Mouse (Mus musculus): ENCODE measurements at regions not wholly inside any gene's neighbourhood (a gene's known extent, or its start where the extent isn't known, plus 50 kb on each side); places are given as distances from the start of the nearest gene placed in this dataset.

- H3K27me3 ChIP-seq (ENCODE audit: control insufficient read depth, insufficient read depth, low read length), result no peaks in the 10 kb centered on the region
- no peak for DNase-seq (ENCODE audit: extremely low read depth, low read depth, low spot score)
- 86% methylated on average over 3 of the region's 3 CpGs for WGBS
- no peak overlapping the region for H3K27ac ChIP-seq (replicated peaks; ENCODE audit: insufficient read depth, low read depth, low read length)
- H3K4me3 ChIP-seq (ENCODE audit: insufficient read depth, low read depth, low read length), result no peak overlapping the region
- H3K9ac ChIP-seq (ENCODE audit: low read depth, low read length), result no peak overlapping the region
- H3K4me1 ChIP-seq (ENCODE audit: control insufficient read depth, insufficient read depth, low read length), result no peaks in the 10 kb centered on the region
- H3K79me2 ChIP-seq (ENCODE audit: control insufficient read depth, insufficient read depth, low read length), result no peaks in the 10 kb centered on the region
- no peak for TF ChIP-seq CTCF (IDR thresholded peaks at IDR 0.05; ENCODE audit: low read depth, low read length)
- no peak for TF ChIP-seq POLR2A (IDR thresholded peaks at IDR 0.05; ENCODE audit: extremely low read depth, insufficient read depth, low read length)
- H3K36me3 ChIP-seq (ENCODE audit: control insufficient read depth, insufficient read depth, low read length), result no peaks in the 10 kb centered on the region
These were observed 439.4 kb upstream of the Itga1 start for GRCm38 (mm10) chr13:115541167-115541566.

GRCm38 (mm10) chr13:115535900-115536299, 434.1 kb upstream of the Itga1 start:
- no peak for DNase-seq (ENCODE audit: extremely low read depth, low read depth, low spot score)
- Histone ChIP-seq H3K9ac (ENCODE audit: low read depth, low read length) (no peak overlapping the region), H3K79me2 (ENCODE audit: control insufficient read depth, insufficient read depth, low read length) (no peaks in the 10 kb centered on the region), H3K4me1 (ENCODE audit: control insufficient read depth, insufficient read depth, low read length) (no peaks in the 10 kb centered on the region), H3K36me3 (ENCODE audit: control insufficient read depth, insufficient read depth, low read length) (no peaks in the 10 kb centered on the region), H3K27me3 (ENCODE audit: control insufficient read depth, insufficient read depth, low read length) (no peaks in the 10 kb centered on the region), H3K4me3 (ENCODE audit: insufficient read depth, low read depth, low read length) (no peak overlapping the region), H3K27ac (replicated peaks; ENCODE audit: insufficient read depth, low read depth, low read length) (no peak overlapping the region)
- TF ChIP-seq CTCF (IDR thresholded peaks at IDR 0.05; ENCODE audit: low read depth, low read length) (no peak), POLR2A (IDR thresholded peaks at IDR 0.05; ENCODE audit: extremely low read depth, insufficient read depth, low read length) (no peak)
- WGBS, result 80% methylated on average over 3 of the region's 3 CpGs

GRCm38 (mm10) chr13:115513914-115514313, 412.1 kb upstream of the Itga1 start:
- no peak overlapping the region for H3K9ac ChIP-seq (ENCODE audit: low read depth, low read length)
- no peak for DNase-seq (ENCODE audit: extremely low read depth, low read depth, low spot score)
- H3K27ac ChIP-seq (replicated peaks; ENCODE audit: insufficient read depth, low read depth, low read length), result no peak overlapping the region
- H3K79me2 ChIP-seq (ENCODE audit: control insufficient read depth, insufficient read depth, low read length), result no peaks in the 10 kb centered on the region
- H3K27me3 ChIP-seq (ENCODE audit: control insufficient read depth, insufficient read depth, low read length), result no peaks in the 10 kb centered on the region
- no peaks in the 10 kb centered on the region for H3K36me3 ChIP-seq (ENCODE audit: control insufficient read depth, insufficient read depth, low read length)
- TF ChIP-seq CTCF (IDR thresholded peaks at IDR 0.05; ENCODE audit: low read depth, low read length), result no peak
- TF ChIP-seq POLR2A (IDR thresholded peaks at IDR 0.05; ENCODE audit: extremely low read depth, insufficient read depth, low read length), result no peak
- WGBS, result 82% methylated on average over 8 of the region's 8 CpGs
- H3K4me1 ChIP-seq (ENCODE audit: control insufficient read depth, insufficient read depth, low read length), result no peaks in the 10 kb centered on the region
- H3K4me3 ChIP-seq (ENCODE audit: insufficient read depth, low read depth, low read length), result no peak overlapping the region

DNA sequence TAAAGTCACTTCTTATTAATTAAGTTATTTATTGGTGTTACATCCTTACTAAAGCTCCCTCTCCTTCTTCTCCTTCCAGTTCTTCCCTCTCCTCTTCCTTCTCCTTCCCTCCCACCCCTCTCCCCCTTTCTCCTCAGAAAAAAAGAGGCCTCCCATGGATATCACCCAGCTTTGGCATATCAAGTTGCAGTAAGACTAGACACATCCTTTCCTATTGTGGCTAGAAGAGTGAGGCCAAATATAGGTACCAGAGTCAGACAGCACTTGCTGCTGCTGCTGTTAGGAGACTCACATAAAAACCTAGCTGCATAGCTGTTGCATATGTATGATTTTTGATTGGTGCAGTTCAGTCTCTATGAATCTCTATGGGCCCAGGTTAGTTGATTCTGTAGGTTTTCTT, 410.4 kb upstream of the Itga1 start:
- H3K9ac ChIP-seq (ENCODE audit: low read depth, low read length), result no peak overlapping the region
- no peaks in the 10 kb centered on the region for H3K36me3 ChIP-seq (ENCODE audit: control insufficient read depth, insufficient read depth, low read length)
- no peaks in the 10 kb centered on the region for H3K4me1 ChIP-seq (ENCODE audit: control insufficient read depth, insufficient read depth, low read length)
- TF ChIP-seq CTCF (IDR thresholded peaks at IDR 0.05; ENCODE audit: low read depth, low read length), result no peak
- no peak for TF ChIP-seq POLR2A (IDR thresholded peaks at IDR 0.05; ENCODE audit: extremely low read depth, insufficient read depth, low read length)
- DNase-seq (ENCODE audit: extremely low read depth, low read depth, low spot score), result no peak
- no peaks in the 10 kb centered on the region for H3K79me2 ChIP-seq (ENCODE audit: control insufficient read depth, insufficient read depth, low read length)
- no peaks in the 10 kb centered on the region for H3K27me3 ChIP-seq (ENCODE audit: control insufficient read depth, insufficient read depth, low read length)
- no peak overlapping the region for H3K4me3 ChIP-seq (ENCODE audit: insufficient read depth, low read depth, low read length)
- no peak overlapping the region for H3K27ac ChIP-seq (replicated peaks; ENCODE audit: insufficient read depth, low read depth, low read length)

DNA sequence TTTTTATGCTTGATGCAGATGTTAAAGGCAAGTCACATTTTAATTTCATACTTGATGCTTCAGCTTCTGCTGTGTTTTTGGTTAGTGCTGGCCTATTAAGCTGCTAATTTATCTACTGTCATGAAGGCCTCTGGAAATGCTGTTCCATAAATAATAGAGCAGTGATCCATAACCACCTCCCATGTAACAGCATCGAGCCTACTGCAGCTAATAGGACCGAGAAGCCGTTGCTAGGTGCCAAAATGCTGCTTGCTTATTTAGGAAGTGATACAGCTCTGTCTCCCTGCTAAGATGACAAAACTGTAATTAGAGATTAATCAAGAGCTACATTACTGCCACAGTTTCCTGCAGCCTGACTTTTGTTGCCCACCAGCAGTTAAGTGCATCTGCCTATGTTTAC, 406.9 kb upstream of the Itga1 start:
- TF ChIP-seq CTCF (IDR thresholded peaks at IDR 0.05; ENCODE audit: low read depth, low read length) (no peak), POLR2A (IDR thresholded peaks at IDR 0.05; ENCODE audit: extremely low read depth, insufficient read depth, low read length) (no peak)
- WGBS, result 83% methylated on average over 3 of the region's 3 CpGs
- no peaks in the 10 kb centered on the region for H3K4me1 ChIP-seq (ENCODE audit: control insufficient read depth, insufficient read depth, low read length)

DNA sequence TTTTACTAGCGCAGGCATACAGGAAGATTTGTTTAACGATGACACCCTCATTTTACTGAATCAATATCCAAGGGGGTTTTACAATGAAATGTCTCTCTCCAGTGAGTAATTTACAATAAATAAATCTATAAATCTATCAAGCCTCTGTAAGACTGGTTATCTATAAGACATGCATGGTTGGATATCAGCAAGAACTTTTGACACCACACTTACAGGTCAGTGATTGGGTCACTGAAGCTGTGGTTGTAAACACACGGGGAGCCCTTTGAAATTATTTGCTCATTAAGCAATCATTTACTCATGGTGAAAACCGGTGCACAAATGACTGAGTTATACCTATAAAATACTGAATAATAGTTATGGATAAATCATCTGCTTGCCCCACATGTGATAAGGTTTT, 392.6 kb upstream of the Itga1 start:
- Histone ChIP-seq H3K36me3 (ENCODE audit: control insufficient read depth, insufficient read depth, low read length) (no peaks in the 10 kb centered on the region), H3K79me2 (ENCODE audit: control insufficient read depth, insufficient read depth, low read length) (no peaks in the 10 kb centered on the region), H3K9ac (ENCODE audit: low read depth, low read length) (no peak overlapping the region), H3K27ac (replicated peaks; ENCODE audit: insufficient read depth, low read depth, low read length) (no peak overlapping the region), H3K4me1 (ENCODE audit: control insufficient read depth, insufficient read depth, low read length) (peaks cover 4% of the 10 kb centered on the region; the same call in 1 of the 2 replicates), H3K27me3 (ENCODE audit: control insufficient read depth, insufficient read depth, low read length) (no peaks in the 10 kb centered on the region), H3K4me3 (ENCODE audit: insufficient read depth, low read depth, low read length) (no peak overlapping the region)
- WGBS, result 41% methylated on average over 4 of the region's 4 CpGs
- TF ChIP-seq CTCF (IDR thresholded peaks at IDR 0.05; ENCODE audit: low read depth, low read length), result no peak
- TF ChIP-seq POLR2A (IDR thresholded peaks at IDR 0.05; ENCODE audit: extremely low read depth, insufficient read depth, low read length), result no peak
- peak; percentile 73 for DNase-seq (ENCODE audit: extremely low read depth, low read depth, low spot score)

More for the DNA sequence above, 406.9 kb upstream of the Itga1 start:
- no peaks in the 10 kb centered on the region for H3K27me3 ChIP-seq (ENCODE audit: control insufficient read depth, insufficient read depth, low read length)
- no peaks in the 10 kb centered on the region for H3K36me3 ChIP-seq (ENCODE audit: control insufficient read depth, insufficient read depth, low read length)
- no peak for DNase-seq (ENCODE audit: extremely low read depth, low read depth, low spot score)
- no peak overlapping the region for H3K27ac ChIP-seq (replicated peaks; ENCODE audit: insufficient read depth, low read depth, low read length)
- H3K9ac ChIP-seq (ENCODE audit: low read depth, low read length), result no peak overlapping the region
- H3K4me3 ChIP-seq (ENCODE audit: insufficient read depth, low read depth, low read length), result no peak overlapping the region
- no peaks in the 10 kb centered on the region for H3K79me2 ChIP-seq (ENCODE audit: control insufficient read depth, insufficient read depth, low read length)

Measured in liver, adult 2 months (tissue).